Mouse (Mus musculus) right cerebral cortex, adult 2 months (tissue): Measurements from ENCODE around the gene Lpin3.

Experiments
- DNase-seq, 2 experiments: peaks; one replicate each; pipeline ENCODE4 v3.0.0; 2021 to 2022; ENCODE audit warnings: low spot score in 2 of 2

Gene Lpin3

DNA sequence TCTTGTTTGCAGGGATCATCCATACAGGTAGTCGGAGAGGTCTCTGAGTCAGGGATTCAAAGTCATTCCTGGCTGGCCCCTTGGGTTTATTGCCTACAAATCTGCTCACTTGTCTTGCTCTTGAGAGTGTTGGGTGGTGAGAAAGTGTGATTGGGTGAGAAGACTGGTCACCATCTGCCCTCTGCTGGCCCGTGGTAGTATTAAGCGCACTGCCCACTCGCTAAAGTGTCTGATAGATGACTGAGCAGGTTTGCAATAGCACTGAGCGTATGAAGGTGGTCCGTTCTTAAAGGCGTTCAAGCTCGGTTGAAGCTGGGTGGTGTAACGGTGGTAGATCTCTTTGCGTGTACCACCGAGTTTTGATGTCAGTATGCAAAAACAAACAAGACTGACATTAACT lies 6.8 kb downstream of the Lpin3 start:
- DNase-seq = peak; percentile 88 to 93

- DNase-seq = no peak
These were observed 7.4 kb downstream of the Lpin3 start for GRCm38 (mm10) chr2:160887859-160888258.

GRCm38 (mm10) chr2:160891045-160891444 lies 10.6 kb downstream of the Lpin3 start:
- DNase-seq = no peak

DNA sequence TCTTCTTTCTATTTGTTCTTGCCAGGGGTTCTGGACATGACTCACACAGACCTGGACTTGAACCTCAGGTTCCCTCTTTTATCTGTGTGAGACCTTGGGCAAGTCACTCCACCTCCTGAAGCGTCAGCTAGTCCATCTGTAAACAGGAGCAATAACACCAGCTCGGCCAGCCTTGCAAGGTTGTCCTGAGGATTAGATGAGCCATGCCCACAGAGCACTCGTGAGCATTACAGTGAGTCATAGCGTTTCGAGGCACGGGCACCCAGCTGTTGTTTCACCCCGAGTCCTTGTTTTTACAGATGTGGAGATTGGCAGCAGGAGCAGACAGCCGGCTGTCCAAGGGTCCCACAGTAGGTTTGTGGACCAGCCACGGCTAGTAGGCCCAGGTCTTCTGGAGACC lies 11.2 kb downstream of the Lpin3 start:
- DNase-seq = no peak

DNA sequence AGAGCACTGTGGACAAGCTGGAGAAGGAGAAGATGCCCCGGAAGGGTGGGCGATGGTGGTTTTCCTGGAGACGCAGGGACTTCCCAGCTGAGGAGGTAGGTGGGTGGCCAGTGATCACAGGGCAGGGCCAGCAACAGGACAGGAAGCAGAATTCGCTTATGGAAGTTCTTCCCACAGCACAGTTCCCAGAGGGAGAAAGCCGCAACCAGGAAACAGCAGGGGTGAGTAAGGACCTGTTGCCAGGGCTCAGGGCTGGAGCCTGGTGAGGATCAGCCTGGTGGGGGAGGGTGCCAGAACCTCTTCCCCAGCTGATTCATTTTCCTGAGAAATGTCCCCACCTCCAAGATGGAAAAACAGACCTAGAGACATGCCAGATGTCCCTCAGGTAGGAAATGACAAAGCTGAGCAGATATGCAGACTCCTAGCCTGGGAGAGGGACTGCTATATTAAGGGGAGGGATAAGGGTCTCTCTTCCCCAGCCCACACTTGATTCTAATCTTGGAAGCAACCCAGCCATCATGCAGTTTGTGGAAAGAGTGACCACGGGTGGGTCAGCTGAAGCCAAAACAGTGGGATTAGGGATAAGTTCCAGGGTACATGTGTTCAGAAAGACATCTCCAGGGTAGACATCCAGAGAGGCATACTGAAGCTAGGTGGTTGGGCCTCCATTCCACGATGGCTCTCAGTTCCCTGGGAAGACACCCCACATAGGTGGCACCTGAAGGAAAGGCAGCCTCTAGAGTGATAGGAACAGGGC lies 21.4 kb downstream of the Lpin3 start:
- DNase-seq = no peak

- no peak for DNase-seq
These were observed 24.8 kb downstream of the Lpin3 start for GRCm38 (mm10) chr2:160905301-160905700.

DNA sequence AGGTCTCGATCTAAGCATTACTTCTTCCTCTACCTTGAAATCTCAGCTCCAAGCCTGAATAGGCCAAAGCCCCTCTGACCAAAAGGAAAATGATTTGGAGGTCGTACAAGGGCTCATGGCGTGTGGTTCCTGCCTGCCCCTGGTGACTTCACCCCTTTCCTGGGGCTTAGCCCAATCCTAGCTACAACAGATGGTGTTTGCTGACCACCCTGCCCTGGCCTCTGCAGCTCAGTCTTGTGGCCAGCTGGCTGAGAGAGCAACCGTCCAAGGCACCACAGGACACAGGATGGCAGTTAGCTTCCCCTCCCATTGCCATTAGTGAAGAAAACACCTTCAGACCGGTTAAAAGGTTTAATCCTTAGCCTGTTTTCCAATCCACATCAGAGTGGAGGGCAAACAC lies 25.6 kb downstream of the Lpin3 start:
- DNase-seq = no peak

DNA sequence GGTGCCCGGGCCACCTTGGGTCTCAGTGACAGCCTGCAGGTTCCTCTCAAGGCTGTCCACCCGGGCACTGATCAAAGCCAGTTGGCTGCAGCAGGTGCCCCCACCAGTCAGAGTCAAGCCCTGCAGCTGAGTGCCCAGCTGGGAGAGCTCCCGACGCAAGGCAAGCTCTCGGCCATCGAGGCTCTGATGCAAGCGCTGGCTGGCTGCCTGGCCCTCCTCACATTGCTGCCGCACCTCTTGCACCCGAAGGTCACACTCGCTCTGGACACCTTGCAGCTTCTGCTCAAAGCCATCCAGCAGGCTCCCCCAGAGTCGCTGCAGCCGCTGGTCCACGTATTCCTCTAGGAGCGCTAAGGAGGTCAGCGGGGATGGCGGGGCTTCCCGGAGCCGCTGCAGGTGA lies 28.1 kb downstream of the Lpin3 start:
- DNase-seq = no peak

DNA sequence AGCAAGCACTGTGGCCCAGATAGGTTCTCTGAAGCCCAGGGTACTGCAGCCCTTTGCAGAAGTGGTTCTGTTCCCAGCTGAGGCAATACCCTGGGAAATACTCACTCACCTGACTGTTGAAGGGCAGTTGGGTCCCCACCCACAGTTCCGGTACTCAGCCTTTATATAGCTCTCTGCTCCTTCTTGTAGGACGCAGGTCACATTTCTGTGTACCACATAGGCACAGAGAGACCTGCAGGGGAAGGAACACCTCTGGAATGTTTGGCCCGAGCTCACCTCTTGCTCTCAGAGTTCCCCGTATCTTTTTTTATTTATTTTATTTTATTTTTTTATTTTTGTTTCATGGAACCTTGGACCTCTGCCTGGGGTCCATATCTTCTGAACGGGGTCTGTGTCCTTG lies 30.2 kb downstream of the Lpin3 start:
- DNase-seq = no peak

- no peak for DNase-seq
These were observed 31.2 kb downstream of the Lpin3 start for GRCm38 (mm10) chr2:160911558-160912201.

- DNase-seq = no peak
These were observed 31.8 kb downstream of the Lpin3 start, which contains the start of gene Emilin3 for GRCm38 (mm10) chr2:160912231-160912671. Gene Emilin3, minus strand, starts transcription at chr2:160912328.

GRCm38 (mm10) chr2:160914656-160915055 lies 34.2 kb downstream of the Lpin3 start:
- no peak for DNase-seq

GRCm38 (mm10) chr2:160915821-160916610 lies 35.5 kb downstream of the Lpin3 start:
- peak in 1 of 2 experiments; percentile 40 for DNase-seq

- DNase-seq = no peak
These were observed 36.2 kb downstream of the Lpin3 start for GRCm38 (mm10) chr2:160916714-160917113.

- no peak for DNase-seq
These were observed 36.8 kb downstream of the Lpin3 start for GRCm38 (mm10) chr2:160917313-160917712.

GRCm38 (mm10) chr2:160918154-160918929 lies 37.9 kb downstream of the Lpin3 start:
- no peak for DNase-seq

GRCm38 (mm10) chr2:160918930-160919215 lies 38.4 kb downstream of the Lpin3 start:
- DNase-seq = no peak

DNA sequence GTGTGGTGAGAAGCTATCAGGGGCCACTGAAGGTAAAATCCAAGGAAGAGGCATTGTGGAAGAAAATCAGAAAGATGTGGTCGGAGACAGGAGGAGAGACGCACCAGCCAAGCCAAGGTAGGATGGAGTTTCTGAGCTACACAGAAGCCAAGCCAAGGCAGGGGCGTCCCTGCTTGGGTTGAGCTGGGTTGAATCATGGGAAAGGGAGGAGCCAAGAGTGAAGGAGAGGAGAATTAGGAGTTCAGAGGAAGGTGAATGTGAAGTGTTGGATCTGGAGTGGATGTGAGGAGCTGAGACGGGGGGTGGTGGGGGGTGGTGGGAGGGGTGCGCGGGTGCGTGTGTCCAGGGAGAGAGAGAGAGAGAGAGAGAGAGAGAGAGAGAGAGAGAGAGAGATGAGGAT lies 40.8 kb downstream of the Lpin3 start:
- DNase-seq = no peak

DNA sequence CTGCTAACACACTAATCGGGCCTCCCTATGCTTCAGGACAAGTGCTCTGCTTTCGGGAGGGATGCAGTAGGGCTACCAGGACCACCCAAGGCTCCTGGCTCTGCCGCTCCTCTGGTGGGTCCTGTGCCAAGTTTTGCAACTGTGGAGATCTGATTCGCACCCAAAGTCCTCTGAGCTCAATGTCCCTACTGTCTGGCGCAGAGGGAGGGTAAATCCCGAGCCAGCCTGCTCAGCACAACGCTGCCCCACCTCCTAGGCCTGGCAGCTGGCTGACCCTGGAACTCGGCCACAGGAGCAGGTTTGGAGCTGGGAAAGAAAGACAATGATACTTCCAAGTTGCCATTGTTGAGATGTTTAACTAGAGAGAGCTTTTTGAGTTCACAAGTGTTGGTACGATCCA lies 44.7 kb downstream of the Lpin3 start:
- DNase-seq = no peak

- no peak for DNase-seq
These were observed 50.9 kb downstream of the Lpin3 start for GRCm38 (mm10) chr2:160931378-160931777.

DNA sequence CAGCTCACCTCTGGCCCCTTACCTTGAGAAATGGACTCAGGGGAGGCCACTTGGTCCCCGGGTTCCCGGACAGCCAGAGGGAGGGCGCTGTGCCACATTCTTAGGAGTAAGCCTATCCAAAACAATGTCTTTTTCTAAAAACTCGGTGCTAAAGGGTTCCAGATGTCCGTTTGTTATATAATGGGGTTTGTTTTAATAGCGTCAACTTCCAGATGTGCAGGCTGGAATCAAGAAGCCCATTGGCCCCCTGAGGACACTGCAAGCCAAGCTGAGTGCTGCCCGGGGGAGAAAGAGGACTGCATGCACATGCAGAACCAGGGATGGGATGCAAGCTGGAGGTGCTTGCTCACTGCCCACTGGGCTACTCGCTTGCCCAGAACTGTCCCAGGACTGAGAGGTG lies 51.9 kb downstream of the Lpin3 start:
- DNase-seq = no peak

DNA sequence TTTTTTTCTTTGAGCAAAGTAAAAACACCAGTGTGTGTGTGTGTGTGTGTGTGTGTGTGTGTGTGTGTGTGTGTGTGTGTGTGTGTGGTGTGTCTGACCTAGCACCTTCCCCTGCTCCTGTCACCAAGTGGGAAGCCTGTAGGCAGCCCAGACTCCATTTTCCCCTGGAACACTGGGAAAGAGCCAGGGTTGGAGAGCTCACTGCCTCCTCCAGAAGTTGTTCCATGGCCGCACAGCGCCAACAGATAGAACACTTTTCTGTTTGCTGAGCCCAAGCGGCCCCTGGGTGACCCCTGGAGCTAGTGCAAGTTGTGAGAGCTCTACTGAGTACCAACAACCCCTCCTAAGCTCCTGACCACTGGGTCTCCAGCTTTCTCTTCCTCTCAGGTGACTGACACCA lies 52.5 kb downstream of the Lpin3 start:
- DNase-seq = no peak
